Mouse (Mus musculus) cerebellum, adult 2 months (tissue): ENCODE data around the gene Babam2. TPM values are rescaled to one million over a fixed set of nuclear protein-coding genes. Genes with fewer than 3 reads are reported as not detected.

Experiments used
- DNase-seq, 2 experiments: peaks; one replicate each; pipeline ENCODE4 v3.0.0; 2021
- H3K27ac ChIP-seq: fragments of 200-500 bp; 2 replicates; pipeline ENCODE4 v1.5.1; 2012; ENCODE audit warnings: low read length, control low read depth, inconsistent platforms; ENCODE audit not compliant: insufficient read depth
- H3K27me3 ChIP-seq: fragments of 200-500 bp; 2 replicates; pipeline ENCODE4 v1.6.1; 2012; ENCODE audit warnings: inconsistent platforms, mild to moderate bottlenecking, low read length, moderate library complexity; ENCODE audit not compliant: control insufficient read depth, insufficient read depth
- H3K4me1 ChIP-seq: fragments of 200-500 bp; 2 replicates; pipeline ENCODE4 v1.6.1; 2011; ENCODE audit warnings: low read length; ENCODE audit not compliant: control insufficient read depth, insufficient read depth
- H3K4me3 ChIP-seq: fragments of 200-500 bp; replicated peaks from 2 replicates; pipeline ENCODE3; 2011; ENCODE audit warnings: mild to moderate bottlenecking, low read depth, low read length, control low read depth; ENCODE audit not compliant: insufficient read depth
- CTCF ChIP-seq: fragments of 200-500 bp; IDR thresholded peaks from 2 replicates; pipeline ENCODE4 v1.5.1; 2011; ENCODE audit warnings: low read depth, mild to moderate bottlenecking, control low read depth, low read length, moderate library complexity, borderline replicate concordance; ENCODE audit not compliant: insufficient read depth
- POLR2A ChIP-seq: fragments of 200-500 bp; IDR thresholded peaks from 2 replicates; pipeline ENCODE4 v1.6.1; 2011; ENCODE audit warnings: low read length, control low read depth, borderline replicate concordance; ENCODE audit not compliant: insufficient read depth
- WGBS: fragments of 180-500 bp; shearing (Covaris S2); methylation state at CpG from one replicate; pipeline ENCODE4 v1.1.7; 2018; 5-methylcytosine and 5-hydroxymethylcytosine counted together
- polyA plus RNA-seq: library from polyadenylated mRNA; depleted of rRNA; stranded (reverse); fragments of >200 nt; gene quantifications from 2 replicates; pipeline ENCODE4 v1.2.3, GENCODE M21; 2012

Babam2 gene
- polyA plus RNA-seq, 1 experiment: 42.8 TPM

- DNase-seq: no peak
- H3K4me3 ChIP-seq: no peak overlapping the region
- WGBS: 52% methylated on average over 1 of the region's 1 CpGs
- no peaks in the 10 kb centered on the region for H3K4me1 ChIP-seq
- H3K27me3 ChIP-seq: no peaks in the 10 kb centered on the region
- no peak overlapping the region for H3K27ac ChIP-seq
- TF ChIP-seq POLR2A (no peak), CTCF (no peak)
These were observed 358.6 kb downstream of the Babam2 start for GRCm38 (mm10) chr5:32056126-32056525.

GRCm38 (mm10) chr5:32058481-32059253, 361.2 kb downstream of the Babam2 start:
- Histone ChIP-seq H3K27me3 (no peaks in the 10 kb centered on the region), H3K4me3 (no peak overlapping the region), H3K27ac (no peak overlapping the region), H3K4me1 (no peaks in the 10 kb centered on the region)
- 89% methylated on average over 8 of the region's 8 CpGs for WGBS
- no peak for DNase-seq
- TF ChIP-seq CTCF: no peak

GRCm38 (mm10) chr5:32059254-32059796, 361.8 kb downstream of the Babam2 start:
- no peaks in the 10 kb centered on the region for H3K27me3 ChIP-seq
- no peaks in the 10 kb centered on the region for H3K4me1 ChIP-seq
- H3K27ac ChIP-seq: no peak overlapping the region
- TF ChIP-seq POLR2A (no peak), CTCF (no peak)
- no peak for DNase-seq
- no peak overlapping the region for H3K4me3 ChIP-seq
- WGBS: 87% methylated on average over 8 of the region's 8 CpGs

GRCm38 (mm10) chr5:32060485-32060884, 363.0 kb downstream of the Babam2 start:
- no peaks in the 10 kb centered on the region for H3K27me3 ChIP-seq
- H3K27ac ChIP-seq: no peak overlapping the region
- TF ChIP-seq POLR2A (no peak), CTCF (no peak)
- WGBS: 96% methylated on average over 2 of the region's 2 CpGs
- H3K4me1 ChIP-seq: no peaks in the 10 kb centered on the region
- no peak overlapping the region for H3K4me3 ChIP-seq
- DNase-seq: no peak

GRCm38 (mm10) chr5:32061854-32062253, 364.4 kb downstream of the Babam2 start:
- 72% methylated on average over 1 of the region's 1 CpGs for WGBS
- TF ChIP-seq POLR2A (no peak), CTCF (no peak)
- DNase-seq: no peak
- H3K27ac ChIP-seq: no peak overlapping the region
- H3K27me3 ChIP-seq: no peaks in the 10 kb centered on the region
- H3K4me1 ChIP-seq: no peaks in the 10 kb centered on the region
- H3K4me3 ChIP-seq: no peak overlapping the region

GRCm38 (mm10) chr5:32064341-32065105, 367.0 kb downstream of the Babam2 start:
- H3K27ac ChIP-seq: no peak overlapping the region
- DNase-seq: no peak
- 79% methylated on average over 2 of the region's 2 CpGs for WGBS
- H3K4me1 ChIP-seq: no peaks in the 10 kb centered on the region
- no peaks in the 10 kb centered on the region for H3K27me3 ChIP-seq
- TF ChIP-seq CTCF (no peak), POLR2A (no peak)
- H3K4me3 ChIP-seq: no peak overlapping the region

GRCm38 (mm10) chr5:32066015-32066734, 368.7 kb downstream of the Babam2 start:
- WGBS: 83% methylated on average over 5 of the region's 5 CpGs

More at GRCm38 (mm10) chr5:32066015-32066734, 368.7 kb downstream of the Babam2 start:
- no peak overlapping the region for H3K27ac ChIP-seq
- no peak overlapping the region for H3K4me3 ChIP-seq
- H3K27me3 ChIP-seq: no peaks in the 10 kb centered on the region
- DNase-seq: no peak
- TF ChIP-seq CTCF: no peak
- TF ChIP-seq POLR2A: no peak
- no peaks in the 10 kb centered on the region for H3K4me1 ChIP-seq
